30 mouse cellular contexts compared by ENCODE assay signal in the genomic region with DNA sequence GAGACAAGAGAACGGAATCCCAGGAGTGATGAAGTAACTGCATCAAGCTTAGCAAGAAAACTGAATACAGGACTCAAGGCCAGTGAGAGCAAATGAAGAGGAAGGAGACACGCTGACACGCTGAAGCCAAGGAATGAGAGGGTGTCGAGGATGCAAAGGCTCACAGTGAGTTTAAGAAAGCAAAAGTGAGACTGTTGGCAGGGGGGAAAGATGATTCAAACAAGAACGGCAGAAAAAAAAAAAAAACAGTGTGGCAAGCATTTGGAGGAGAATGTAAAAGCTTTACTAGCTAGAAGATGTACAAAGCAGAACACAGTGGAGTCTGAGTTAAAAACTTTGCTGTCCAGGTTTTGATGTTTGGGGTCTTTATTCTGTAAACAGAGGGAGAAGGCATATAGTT. TPM values are rescaled to one million over a fixed set of nuclear protein-coding genes. Genes with fewer than 3 reads are reported as not detected.
DNase-seq lines count a peak whose midpoint lies in the region; ATAC-seq and TF ChIP-seq lines count a peak whose summit lies in the region.
"Had no signal": no experiment of that assay in that cellular context is flagged by ENCODE, and none has a peak within 500 bp of the region (broad histone marks: within the 10 kb centered on the region; RNA-seq: fewer than 3 reads in every experiment).

No protein-coding gene starts in this region.

- H3K4me1 ChIP-seq in liver, postnatal 0 days (ENCODE audit: insufficient read depth): peaks cover 12% of the 10 kb centered on the region
- H3K4me1 ChIP-seq in liver, embryonic 11.5 days (replicated peaks; ENCODE audit: control insufficient read depth, insufficient read depth, low read length): no peaks in the 10 kb centered on the region
- peaks cover 5% of the 10 kb centered on the region; the same call in 1 of the 2 replicates for H3K4me1 ChIP-seq in intestine, embryonic 16.5 days (ENCODE audit: control insufficient read depth, insufficient read depth, low read length)
- H3K4me1 ChIP-seq: embryonic facial prominence, embryonic 13.5 days; forebrain, embryonic 12.5 days had no signal

- H3K9ac ChIP-seq in liver, postnatal 0 days (replicated peaks): no peak overlapping the region
- H3K9ac ChIP-seq in liver, embryonic 11.5 days (ENCODE audit: low read depth, low read length): no peak overlapping the region
- H3K9ac ChIP-seq in intestine, embryonic 16.5 days (ENCODE audit: low read depth, low read length): no peak overlapping the region
- H3K9ac ChIP-seq: embryonic facial prominence, embryonic 13.5 days; forebrain, embryonic 12.5 days; heart, embryonic 12.5 days; heart, embryonic 15.5 days; hindbrain, embryonic 13.5 days had no signal

- no peak for TF ChIP-seq EP300 in liver, postnatal 0 days (IDR thresholded peaks at IDR 0.05; ENCODE audit: low read depth)

- H3K4me3 ChIP-seq in liver, postnatal 0 days (ENCODE audit: low read depth, low read length): no peak overlapping the region
- no peak overlapping the region for H3K4me3 ChIP-seq in liver, embryonic 11.5 days (ENCODE audit: low read depth, low read length)
- no peak overlapping the region for H3K4me3 ChIP-seq in intestine, embryonic 16.5 days (ENCODE audit: low read length)
- H3K4me3 ChIP-seq: embryonic facial prominence, embryonic 10.5 days; embryonic facial prominence, embryonic 13.5 days; erythroblast, embryonic 14.5 days; forebrain, embryonic 12.5 days; heart, embryonic 12.5 days; heart, embryonic 15.5 days; hindbrain, embryonic 10.5 days; hindbrain, embryonic 13.5 days had no signal

- no peak for ATAC-seq in liver, postnatal 0 days
- ATAC-seq in liver, embryonic 11.5 days (replicated peaks; ENCODE audit: low FRiP score): no peak
- ATAC-seq in intestine, embryonic 16.5 days: no peak
- ATAC-seq: CD4-positive, CD25-positive, alpha-beta regulatory T cell, adult 4 months; forebrain, embryonic 16.5 days; hindbrain, embryonic 16.5 days; inflammation-experienced regulatory T-cells, adult 6 months; Patski had no signal

- H3K4me2 ChIP-seq in liver, postnatal 0 days (ENCODE audit: low read depth, low read length): no peak overlapping the region
- H3K4me2 ChIP-seq in liver, embryonic 11.5 days: no peak overlapping the region
- no peak overlapping the region for H3K4me2 ChIP-seq in intestine, embryonic 16.5 days (ENCODE audit: low read depth, low read length)
- H3K4me2 ChIP-seq: embryonic facial prominence, embryonic 13.5 days; forebrain, embryonic 12.5 days; heart, embryonic 12.5 days; heart, embryonic 15.5 days; hindbrain, embryonic 13.5 days had no signal

- no peak for DNase-seq in liver, postnatal 0 days
- no peak for DNase-seq in liver, embryonic 11.5 days (ENCODE audit: low spot score)
- peak; percentile 30 for DNase-seq in NIH3T3 (ENCODE audit: low read depth)
- DNase-seq in brain, adult 2 months (ENCODE audit: low read depth, low spot score): peak; percentile 45
- no peak for DNase-seq in ovary, postnatal 36 days (ENCODE audit: low spot score)
- DNase-seq: adrenal gland, adult 2 months; adrenal gland, postnatal 14 days; cerebellum, adult 11-12 months; cerebellum, adult 8-10 months; cerebellum, postnatal 10 days; cerebellum, postnatal 36 days; embryo, embryonic 11 days; gastrocnemius, postnatal 25 days; heart, adult 18-20 months; heart, postnatal 10 days; heart, postnatal 36 days had no signal

- TF ChIP-seq CTCF in liver, postnatal 0 days (IDR thresholded peaks at IDR 0.05; ENCODE audit: low read depth): no peak

- 0 out of 2 replicates have a peak overlapping the region, but pooled peaks have one; percentile 44 for H3K27ac ChIP-seq in liver, postnatal 0 days (ENCODE audit: low read depth)
- no peak overlapping the region for H3K27ac ChIP-seq in liver, embryonic 11.5 days (ENCODE audit: low read depth, low read length)
- H3K27ac ChIP-seq in intestine, embryonic 16.5 days (ENCODE audit: low read length): no peak overlapping the region
- H3K27ac ChIP-seq: embryonic facial prominence, embryonic 10.5 days; embryonic facial prominence, embryonic 13.5 days; forebrain, embryonic 12.5 days; heart, embryonic 15.5 days; hindbrain, embryonic 10.5 days; hindbrain, embryonic 13.5 days had no signal

- H3K27me3 ChIP-seq in liver, postnatal 0 days (ENCODE audit: insufficient read depth, low read length): no peaks in the 10 kb centered on the region
- H3K27me3 ChIP-seq in liver, embryonic 11.5 days (replicated peaks; ENCODE audit: control insufficient read depth, insufficient read depth, low read length): no peaks in the 10 kb centered on the region
- H3K27me3 ChIP-seq in intestine, embryonic 16.5 days (replicated peaks; ENCODE audit: control insufficient read depth, insufficient read depth, low read length): no peaks in the 10 kb centered on the region
- H3K27me3 ChIP-seq: embryonic facial prominence, embryonic 13.5 days; forebrain, embryonic 12.5 days; heart, embryonic 12.5 days; heart, embryonic 15.5 days; hindbrain, embryonic 13.5 days; Patski had no signal

- H3K9me3 ChIP-seq in liver, postnatal 0 days (ENCODE audit: low read length): no peaks in the 10 kb centered on the region
- H3K9me3 ChIP-seq in liver, embryonic 11.5 days (ENCODE audit: control insufficient read depth, low read length): no peaks in the 10 kb centered on the region
- no peaks in the 10 kb centered on the region for H3K9me3 ChIP-seq in intestine, embryonic 16.5 days (ENCODE audit: control insufficient read depth, low read length)
- H3K9me3 ChIP-seq: embryonic facial prominence, embryonic 10.5 days; embryonic facial prominence, embryonic 13.5 days; forebrain, embryonic 12.5 days; heart, embryonic 12.5 days; heart, embryonic 15.5 days; hindbrain, embryonic 10.5 days; hindbrain, embryonic 13.5 days had no signal

- H3K36me3 ChIP-seq in liver, postnatal 0 days (replicated peaks; ENCODE audit: insufficient read depth, low read length): no peaks in the 10 kb centered on the region
- H3K36me3 ChIP-seq in liver, embryonic 11.5 days (ENCODE audit: control insufficient read depth, insufficient read depth, low read length): no peaks in the 10 kb centered on the region
- H3K36me3 ChIP-seq in intestine, embryonic 16.5 days (ENCODE audit: control insufficient read depth, insufficient read depth, low read length): no peaks in the 10 kb centered on the region
- H3K36me3 ChIP-seq: embryonic facial prominence, embryonic 10.5 days; embryonic facial prominence, embryonic 13.5 days; forebrain, embryonic 12.5 days; heart, embryonic 12.5 days; heart, embryonic 15.5 days; hindbrain, embryonic 10.5 days; hindbrain, embryonic 13.5 days had no signal

- 59% methylated on average over 5 of the region's 5 CpGs for WGBS in liver, postnatal 0 days (ENCODE audit: insufficient replicate concordance)
- 62% methylated on average over 5 of the region's 5 CpGs for WGBS in liver, embryonic 11.5 days
- WGBS in intestine, embryonic 16.5 days: 48% methylated on average over 5 of the region's 5 CpGs

RNA-seq across cellular contexts. Expression of a gene that starts 11.9 kb away (rescaled TPM):
- 11.8 and 16.6 TPM in 2 replicates for polyA plus RNA-seq in liver, postnatal 0 days (2015; fragmentation: Nextera tagmentation; extraction: Ambion mirVana)
- polyA plus RNA-seq in liver, embryonic 11.5 days (2014; fragmentation: Nextera tagmentation; extraction: Ambion mirVana): 10.7 and 11.1 TPM in 2 replicates
- polyA plus RNA-seq in intestine, embryonic 16.5 days (2015; fragmentation: Nextera tagmentation; extraction: Ambion mirVana): 30.1 and 33.5 TPM in 2 replicates

Comparison
In these comparisons a context has a peak if more than half of its experiments do, and no peak if none do; other contexts are left out.
1. DNase-seq: peak in NIH3T3 (single experiment) and brain, adult 2 months (single experiment); none in liver, postnatal 0 days (single experiment), liver, embryonic 11.5 days (single experiment) and ovary, postnatal 36 days (single experiment).